Mouse (Mus musculus): ENCODE results near the gene Ffar2.

DNA sequence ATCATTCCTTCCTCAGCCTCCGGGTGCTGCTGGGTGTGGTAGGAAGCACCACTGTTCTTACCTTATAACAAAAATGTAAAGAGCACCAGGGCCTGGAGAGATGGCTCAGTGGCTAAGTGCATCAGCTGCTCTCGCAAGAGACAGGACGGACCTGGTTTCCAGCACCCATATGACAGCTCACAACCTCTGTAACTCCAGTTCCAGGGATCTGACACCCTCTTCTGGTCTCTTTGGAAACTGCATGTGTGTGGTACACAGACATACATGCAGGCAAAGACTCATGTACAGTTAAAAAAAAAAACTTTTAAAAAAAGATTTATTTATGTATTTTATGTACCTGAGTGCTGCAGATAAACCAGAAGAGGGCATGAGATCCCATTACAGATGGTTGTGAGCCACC, 20.3 kb downstream of the Ffar2 start:
- no peak for TF ChIP-seq POLR2A (IDR thresholded peaks at IDR 0.05; ENCODE audit: borderline replicate concordance, control insufficient read depth, low read depth, low read length)
- TF ChIP-seq CTCF (IDR thresholded peaks at IDR 0.05; ENCODE audit: control insufficient read depth, insufficient read depth, low read length), result no peak
